Mouse (Mus musculus): ENCODE results near the gene Aldh1a1.
"Not testable (repeated sequence)": the region's sequence is repeated elsewhere in the genome, so short reads cannot be mapped to it uniquely, and the experiment has no call there.

Aldh1a1 gene

DNA sequence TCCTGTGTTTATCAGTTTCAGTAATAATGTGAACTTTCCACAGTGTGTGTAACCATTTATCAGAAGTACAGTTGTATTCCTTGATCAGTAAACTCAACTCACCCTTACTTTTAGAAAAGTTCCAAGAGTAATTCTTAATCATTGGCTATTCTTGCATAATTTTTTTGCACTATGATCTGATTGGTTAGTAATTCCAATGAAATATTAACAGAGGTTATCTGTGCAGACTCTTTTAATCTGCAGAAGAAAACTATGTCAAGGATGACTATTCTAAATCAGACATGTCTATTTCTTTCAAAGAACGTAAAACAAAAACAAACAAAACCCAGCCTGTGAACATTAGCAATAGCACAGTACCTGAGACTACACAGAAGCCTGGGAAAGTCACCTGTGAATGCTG is 62.9 kb downstream of the Aldh1a1 start:
- DNase-seq (ENCODE audit: low read depth, low spot score): no peak

DNA sequence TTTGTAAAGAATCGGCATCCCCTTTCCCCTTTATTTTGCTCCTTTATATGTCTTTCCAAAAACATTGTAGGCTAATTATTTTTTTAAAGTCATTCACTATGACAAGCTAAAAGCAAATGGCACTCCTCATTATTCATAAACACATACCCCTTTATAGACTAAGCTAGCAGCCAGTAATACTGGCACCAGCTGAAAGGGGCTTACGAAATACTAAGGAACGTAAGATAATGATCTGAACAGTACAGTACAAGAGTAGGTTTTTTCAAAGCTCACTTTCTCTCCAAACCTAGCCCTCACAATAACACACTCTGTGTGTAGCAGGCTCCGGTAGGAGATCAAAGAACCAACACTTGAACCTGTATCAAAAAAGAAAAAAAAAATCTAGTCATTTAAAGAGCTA is 64.7 kb downstream of the Aldh1a1 start:
- DNase-seq (ENCODE audit: low read depth, low spot score): no peak

DNA sequence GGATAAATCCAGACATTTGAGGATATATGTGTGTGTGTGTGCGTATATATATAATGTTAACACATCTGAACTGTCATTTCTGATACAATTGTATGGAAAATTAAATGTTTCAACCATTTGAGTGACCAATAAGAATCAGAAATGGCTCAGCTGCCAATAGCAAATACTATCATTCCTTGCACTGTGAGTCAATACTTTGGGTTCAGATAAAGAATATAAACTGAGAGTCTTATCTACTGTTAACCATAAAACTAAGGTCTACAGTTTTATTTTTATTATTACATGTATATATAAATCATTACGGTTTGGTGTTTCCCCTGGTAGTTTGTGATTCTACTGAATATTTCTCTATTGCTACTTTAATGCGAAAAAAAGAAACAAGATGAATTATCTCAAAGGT is 65.6 kb downstream of the Aldh1a1 start:
- DNase-seq (ENCODE audit: low read depth, low spot score): no peak

DNA sequence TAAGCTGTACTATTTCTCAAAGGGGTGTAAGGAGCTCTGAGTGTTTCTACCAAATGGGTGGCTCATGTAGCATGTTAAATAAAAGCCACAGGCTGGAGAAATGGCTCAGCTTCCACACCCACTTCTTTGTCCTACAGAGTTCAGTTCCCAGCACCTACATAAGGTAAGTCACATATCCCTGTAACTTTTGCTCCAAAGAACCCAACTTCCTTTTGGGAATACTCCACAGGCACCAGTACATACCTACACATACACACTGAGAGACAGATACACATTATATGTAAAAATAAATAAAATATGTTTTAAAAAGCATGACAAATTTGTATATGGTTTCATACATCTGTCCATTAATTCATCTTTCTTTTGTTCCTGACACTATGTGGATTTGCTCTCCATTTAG is 66.0 kb downstream of the Aldh1a1 start:
- DNase-seq (ENCODE audit: low read depth, low spot score): no peak

DNA sequence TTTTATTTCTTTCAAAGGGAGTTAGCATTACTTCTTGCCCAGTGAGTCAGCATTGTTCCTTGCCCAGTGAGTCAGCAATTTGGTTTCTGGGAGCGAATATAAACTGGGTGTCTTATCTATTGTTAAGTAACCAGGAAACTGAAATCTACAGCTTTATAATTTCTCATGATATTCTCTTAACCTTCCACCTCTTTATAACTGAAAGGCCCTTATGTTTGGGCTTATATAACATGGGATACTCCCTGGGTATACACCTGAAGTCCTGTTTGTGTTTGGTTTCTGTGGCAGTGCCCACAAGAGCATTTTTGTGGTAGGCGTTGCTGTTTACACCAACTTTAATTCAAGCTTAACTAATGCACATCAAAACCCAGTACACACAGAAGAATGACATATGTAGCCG is 66.4 kb downstream of the Aldh1a1 start:
- DNase-seq (ENCODE audit: low read depth, low spot score): peak; percentile 20

DNA sequence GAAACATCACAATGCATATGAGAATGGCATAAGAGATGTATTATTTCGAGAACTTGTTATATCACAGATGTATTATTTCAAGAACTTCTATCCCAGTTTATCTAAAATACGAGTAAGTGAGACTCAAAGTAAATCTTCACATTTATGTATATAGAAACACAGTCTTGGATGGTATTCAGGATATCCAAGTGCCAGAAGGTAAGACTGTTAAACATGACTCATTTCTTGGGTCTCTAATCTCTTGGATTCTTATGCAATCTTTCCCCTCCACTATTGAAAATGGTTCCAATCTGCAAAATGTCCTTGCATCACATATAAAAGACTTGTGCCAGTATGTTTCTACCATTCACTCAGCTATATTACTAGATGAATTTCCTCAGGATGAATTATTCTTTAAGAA is 67.4 kb downstream of the Aldh1a1 start:
- no peak for DNase-seq (ENCODE audit: low read depth, low spot score)

DNA sequence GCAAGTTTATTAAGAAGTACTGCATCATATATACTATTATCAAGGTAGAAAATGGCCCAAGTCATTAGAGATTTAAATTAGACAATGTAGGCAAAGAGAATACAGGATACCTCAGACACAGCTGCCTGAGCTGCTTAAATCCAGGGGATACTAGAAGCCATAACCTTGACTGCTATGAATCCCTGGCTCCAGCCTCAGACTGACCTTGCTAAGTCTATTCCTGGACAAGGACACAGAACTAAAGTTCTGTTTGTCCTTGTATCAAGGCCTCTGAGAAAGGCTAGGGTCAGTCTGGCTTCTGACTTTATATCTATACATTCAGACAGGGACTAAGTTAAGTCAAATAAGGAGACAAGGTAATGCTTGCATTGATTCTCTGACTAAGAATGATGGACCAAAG is 69.9 kb downstream of the Aldh1a1 start:
- no peak for DNase-seq (ENCODE audit: low read depth, low spot score)

DNA sequence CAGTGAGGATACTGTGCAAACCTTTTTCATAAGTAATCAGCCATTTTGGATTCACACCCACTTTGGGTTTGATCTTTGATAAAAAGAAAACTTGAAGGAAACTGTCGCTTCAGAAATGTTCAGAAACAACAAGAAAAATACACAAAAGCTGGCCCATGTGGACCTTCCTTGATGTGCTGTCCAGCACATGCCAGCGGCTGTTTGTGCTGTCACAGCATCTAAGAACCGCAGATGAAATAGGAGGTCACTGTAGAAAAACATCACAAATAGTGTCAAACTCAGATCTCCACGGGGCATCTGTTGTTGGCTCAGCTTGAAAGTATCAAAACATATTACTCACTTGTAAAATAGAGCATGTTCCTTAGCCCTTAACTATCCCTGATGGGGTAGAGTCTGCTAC is 73.8 kb downstream of the Aldh1a1 start:
- DNase-seq (ENCODE audit: low read depth, low spot score): no peak

DNA sequence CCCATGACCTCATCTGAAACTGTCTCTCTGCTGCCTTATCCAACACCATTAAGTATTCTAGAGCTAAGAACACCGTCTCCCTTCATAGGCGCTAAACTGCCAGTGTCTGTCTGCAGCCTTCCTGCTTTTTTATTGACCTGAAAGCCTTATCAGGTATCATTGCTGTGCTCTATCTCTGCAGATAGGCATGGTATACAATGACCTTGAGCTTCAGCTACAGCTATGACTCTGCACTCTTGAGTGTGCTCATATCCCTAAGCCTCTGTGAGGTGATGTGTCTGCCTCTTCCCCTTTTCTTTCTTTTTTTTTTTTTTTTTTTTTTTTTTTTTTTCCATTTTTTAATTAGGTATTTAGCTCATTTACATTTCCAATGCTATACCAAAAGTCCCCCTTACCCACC is 74.5 kb downstream of the Aldh1a1 start:
- DNase-seq (ENCODE audit: low read depth, low spot score): no peak

DNA sequence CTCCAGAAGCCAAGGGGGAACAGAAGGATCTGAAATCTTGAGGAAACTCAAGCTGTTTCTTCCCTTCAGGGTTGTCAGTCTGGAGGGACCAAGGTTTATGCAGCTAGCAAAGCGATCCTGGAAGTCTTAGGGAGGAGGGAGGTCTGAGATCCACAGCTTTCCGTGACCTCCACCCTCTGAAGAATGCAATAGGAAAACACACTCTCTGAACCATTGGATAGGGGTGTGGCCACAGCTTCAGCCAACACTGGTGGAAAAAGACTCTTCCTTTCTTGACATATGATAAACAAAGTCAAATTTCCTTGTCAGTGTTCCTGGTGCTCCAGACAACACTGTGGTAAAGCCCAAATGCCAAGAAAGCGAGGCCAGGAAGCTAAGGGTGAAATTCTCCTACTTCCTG is 84.5 kb downstream of the Aldh1a1 start:
- no peak for DNase-seq (ENCODE audit: low read depth, low spot score)

DNA sequence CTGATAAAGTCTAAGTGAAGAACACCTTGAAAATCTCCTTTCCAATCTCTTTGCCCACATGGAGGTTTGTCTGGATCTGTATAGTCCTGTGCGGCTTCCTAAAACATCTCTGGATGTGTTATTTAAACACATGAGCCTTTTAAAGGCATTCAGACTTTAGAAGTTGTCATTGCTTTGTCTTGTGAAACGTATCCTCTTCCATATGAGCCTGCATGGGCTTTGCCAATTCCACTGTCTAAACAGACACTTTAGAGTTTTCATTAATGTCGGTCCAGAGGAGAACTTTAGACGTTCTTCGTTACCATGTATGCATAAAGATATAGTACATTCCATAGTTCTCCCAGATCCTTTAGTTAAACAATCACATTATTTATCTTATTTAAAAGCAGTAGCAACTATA is 84.9 kb downstream of the Aldh1a1 start:
- DNase-seq (ENCODE audit: low read depth, low spot score): no peak

DNA sequence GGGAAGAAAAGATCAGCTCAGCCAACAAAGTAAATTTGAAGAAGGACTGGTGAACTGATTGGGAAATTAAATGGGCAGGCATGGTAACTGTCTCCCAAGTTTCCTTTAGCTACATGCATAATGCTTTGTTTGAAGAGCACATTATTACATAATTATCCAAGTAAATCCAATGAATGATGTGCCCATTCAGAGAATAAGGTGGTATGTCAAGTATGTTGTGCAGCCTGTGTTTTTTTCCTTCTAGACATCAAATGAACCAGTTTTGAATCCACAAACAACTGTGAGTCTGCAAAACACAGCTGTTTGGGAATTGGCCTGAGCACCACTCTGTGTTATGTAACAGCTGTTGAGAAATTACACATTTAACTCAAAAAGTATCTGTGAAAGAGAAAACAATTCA is 107.4 kb downstream of the Aldh1a1 start:
- no peak for DNase-seq (ENCODE audit: low read depth, low spot score)

DNA sequence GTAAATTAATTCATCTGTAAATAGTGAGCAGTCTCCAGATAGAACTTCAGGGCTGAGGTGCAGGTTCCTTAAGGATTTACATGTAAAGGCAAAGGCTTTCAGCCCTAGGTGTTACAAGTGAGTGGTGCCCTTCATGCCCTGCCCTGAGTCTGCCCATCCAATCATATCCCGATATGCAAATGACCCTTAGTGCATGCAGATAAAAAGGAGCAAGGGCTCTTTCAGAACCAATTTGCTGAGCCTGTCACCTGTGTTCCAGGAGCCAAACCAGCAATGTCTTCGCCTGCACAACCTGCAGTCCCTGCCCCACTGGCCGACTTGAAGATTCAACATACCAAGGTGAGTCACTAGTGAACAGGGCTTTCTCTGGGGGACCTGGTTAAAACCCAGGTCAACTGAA is 109.2 kb downstream of the Aldh1a1 start:
- no peak for DNase-seq (ENCODE audit: low read depth, low spot score)

DNA sequence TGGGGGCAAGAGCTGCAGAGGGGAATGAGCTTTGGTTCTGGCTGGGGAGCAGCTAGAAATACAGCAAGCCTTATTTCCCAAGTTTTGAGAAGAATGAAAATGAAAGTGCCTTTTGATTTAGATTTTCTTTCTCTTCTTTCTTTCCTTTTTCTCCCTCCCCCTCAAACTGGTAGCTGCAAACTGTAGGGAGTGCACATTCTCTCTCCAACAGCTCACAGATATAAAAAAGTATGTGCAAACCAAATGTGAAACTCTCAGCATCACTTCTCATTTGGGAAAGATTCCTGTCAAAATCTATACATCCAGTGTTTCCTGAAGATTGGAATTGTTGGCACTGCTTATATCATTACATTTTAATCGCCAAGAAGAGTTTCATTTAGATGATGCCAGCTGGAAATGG is 110.7 kb downstream of the Aldh1a1 start:
- no peak for DNase-seq (ENCODE audit: low read depth, low spot score)

DNA sequence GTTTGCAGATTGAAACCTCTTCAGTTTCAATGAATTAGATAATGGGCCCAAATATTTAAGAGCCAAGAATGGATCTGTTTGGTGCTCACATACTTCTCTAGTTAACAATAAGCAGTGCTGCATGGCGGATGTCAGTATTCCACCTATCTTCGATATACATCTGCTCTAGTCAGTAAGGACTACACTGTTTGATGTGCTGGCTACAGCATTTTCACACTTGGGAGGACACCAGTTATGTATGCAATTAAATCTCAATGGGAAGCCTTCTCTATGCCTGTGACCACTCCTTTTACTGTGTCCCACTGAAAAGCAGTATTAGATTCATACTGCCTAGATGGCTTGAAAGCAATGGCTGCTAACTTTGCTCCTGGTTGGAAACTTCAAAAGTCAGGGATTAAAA is 111.4 kb downstream of the Aldh1a1 start:
- DNase-seq (ENCODE audit: low read depth, low spot score): no peak

DNA sequence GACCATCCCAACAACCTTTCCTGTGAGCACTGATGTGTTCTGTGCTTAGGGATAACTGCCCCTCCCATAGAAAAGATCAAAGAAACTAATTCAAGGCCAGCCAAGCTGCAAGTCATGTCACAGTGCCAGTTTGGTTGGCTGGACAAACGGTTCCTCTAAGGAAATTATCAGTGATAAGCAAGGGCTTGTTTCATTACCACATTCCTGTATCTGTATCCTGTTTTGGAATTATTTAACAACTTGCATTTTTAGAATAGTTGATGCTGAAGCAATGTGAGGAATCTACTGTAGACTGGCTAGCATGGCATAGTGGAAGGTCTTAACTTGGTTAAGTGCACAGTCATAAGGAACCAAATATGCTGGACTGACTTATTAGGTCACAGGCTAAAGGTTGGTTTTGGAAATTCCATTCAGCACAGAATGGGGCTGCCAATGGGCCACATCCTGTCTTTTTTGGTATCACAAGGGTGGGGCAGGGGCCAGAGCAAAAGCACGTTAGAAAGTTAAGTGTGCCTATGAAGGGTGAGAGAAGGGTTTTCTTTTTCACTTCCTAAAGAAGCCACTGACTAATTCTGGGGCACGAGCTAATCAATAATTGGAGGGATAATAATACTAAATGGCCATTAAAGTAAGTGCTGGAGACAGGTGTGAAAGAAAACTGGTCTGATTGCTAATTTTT is 121.9 kb downstream of the Aldh1a1 start:
- no peak for DNase-seq (ENCODE audit: low read depth, low spot score)

DNA sequence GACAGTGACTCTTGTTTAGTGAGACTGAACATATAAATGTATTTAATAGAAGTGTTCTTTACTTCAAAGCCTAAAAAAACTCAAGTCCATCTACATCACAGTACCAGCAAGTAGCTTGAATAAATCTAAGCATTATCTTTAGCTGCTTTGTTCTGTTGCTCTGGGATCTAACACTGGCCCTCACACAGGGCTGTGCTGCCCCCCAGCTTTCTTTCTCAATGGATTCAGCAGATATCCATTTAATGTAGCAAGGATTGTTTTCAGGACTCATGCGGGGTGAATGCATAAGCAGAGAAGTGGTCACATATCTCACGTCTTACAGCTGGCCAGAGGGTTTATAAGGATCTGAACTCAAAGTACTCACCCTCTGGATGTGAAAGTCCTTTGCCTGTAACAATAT is 129.9 kb downstream of the Aldh1a1 start:
- DNase-seq (ENCODE audit: low read depth, low spot score): no peak

DNA sequence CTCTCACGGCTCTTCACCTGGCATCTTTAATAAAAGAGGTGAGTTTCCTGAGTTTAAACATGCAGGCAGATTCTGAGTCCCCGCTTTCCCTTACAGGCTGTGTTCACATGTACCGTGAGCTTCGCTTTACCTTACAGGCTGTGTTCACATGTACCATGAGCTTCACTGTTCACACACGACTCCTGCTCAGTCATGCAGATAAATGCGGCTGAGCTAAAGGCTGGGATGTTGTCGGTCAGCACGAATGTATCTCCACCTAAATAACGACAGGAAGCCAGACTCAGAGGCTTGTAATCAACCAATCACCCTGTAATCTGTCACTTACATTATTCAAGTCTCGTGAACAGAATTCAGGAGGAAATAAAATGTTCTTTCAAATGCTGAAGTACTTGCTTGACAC is 130.9 kb downstream of the Aldh1a1 start:
- DNase-seq (ENCODE audit: low read depth, low spot score): no peak

DNA sequence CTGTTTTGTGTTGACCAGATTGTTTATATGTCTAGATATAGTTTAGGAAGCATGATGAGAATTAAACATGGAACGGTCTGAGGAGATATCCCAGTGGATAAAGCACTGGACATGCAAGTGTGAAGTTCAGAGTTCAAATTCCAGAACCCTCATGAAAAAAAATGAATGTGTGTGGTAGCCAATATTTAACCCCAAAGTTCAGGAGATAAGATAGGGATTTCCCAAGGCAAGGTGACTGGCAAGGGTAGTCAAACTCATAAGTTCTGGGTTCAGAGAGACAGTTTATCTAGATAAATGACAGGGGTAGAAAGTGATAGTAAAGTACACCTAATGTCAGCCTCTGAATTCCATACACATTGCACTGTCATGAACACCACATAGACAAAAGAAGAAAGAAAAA is 138.5 kb downstream of the Aldh1a1 start:
- DNase-seq (ENCODE audit: low read depth, low spot score): no peak

DNA sequence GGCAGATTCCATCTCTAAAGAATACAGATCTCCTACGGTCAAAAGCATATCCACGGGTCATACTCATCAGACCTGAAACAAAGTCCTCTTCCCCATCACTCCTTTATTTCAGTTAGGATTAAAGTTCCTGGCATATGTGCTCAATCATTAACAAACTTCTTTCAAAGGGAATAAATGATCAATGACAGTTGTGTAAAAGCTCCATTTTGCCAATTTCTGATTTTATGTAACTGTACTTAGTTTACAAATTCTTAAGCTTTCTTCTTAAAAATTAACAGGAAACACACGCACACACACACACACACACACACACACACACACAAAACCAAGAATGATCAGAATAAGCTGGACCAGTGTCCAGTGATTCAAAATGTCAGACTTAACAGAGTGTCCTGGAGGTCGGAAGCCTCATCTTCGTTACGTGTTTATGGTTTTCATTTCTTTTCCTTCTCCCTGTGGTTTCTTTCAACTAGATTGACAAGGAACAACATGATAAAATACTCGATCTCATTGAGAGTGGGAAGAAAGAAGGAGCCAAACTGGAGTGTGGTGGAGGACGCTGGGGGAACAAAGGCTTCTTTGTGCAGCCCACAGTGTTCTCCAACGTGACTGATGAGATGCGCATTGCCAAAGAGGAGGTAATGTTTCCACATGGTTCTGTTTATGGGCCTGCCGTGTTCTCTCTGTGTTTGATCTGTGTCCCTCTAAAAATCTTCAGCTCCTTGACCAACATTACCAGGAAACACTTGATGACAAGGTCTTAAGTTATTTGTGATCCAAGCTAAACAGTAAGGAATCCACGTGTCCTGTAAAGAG is 141.6 kb downstream of the Aldh1a1 start:
- DNase-seq (ENCODE audit: low read depth, low spot score): no peak

DNA sequence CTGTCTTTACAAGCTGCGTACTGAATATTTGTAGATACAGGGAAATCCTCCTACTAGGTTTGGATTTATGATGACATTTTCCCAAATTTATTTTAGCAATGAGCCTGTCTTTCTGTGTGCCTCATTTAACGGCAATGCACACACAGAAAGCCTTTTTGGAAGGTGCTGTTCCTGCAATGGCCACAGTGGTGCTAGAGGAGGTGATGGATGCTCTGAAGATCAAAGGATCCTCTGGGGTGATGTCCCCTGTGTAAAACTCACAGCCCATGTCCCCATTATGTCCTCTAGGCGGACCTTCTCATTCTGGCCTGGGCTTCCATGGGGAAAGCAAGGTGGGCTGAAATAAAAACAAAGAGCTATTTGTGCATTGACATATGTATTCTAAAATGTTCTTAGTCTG is 151.8 kb downstream of the Aldh1a1 start:
- no peak for DNase-seq (ENCODE audit: low read depth, low spot score)

DNA sequence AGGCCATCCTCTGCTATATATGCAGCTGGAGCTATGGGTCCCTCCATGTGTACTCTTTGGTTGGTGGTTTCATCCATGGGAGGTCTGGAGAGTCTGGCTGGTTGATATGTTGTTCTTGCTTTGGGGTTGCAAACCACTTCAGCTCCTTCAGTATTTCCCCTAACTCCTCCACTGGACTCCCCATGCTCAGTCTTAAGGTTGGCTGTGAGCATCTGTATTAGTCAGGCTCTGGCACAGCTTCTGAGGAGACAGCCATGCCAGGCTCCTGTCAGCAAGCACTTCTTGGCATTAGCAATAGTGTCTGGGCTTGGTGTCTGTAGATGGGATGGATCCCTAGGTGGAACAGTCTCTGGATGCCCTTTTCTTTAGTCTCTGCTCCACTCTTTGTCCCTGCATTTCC is 155.0 kb downstream of the Aldh1a1 start:
- not testable (repeated sequence) for DNase-seq (ENCODE audit: low read depth, low spot score)

DNA sequence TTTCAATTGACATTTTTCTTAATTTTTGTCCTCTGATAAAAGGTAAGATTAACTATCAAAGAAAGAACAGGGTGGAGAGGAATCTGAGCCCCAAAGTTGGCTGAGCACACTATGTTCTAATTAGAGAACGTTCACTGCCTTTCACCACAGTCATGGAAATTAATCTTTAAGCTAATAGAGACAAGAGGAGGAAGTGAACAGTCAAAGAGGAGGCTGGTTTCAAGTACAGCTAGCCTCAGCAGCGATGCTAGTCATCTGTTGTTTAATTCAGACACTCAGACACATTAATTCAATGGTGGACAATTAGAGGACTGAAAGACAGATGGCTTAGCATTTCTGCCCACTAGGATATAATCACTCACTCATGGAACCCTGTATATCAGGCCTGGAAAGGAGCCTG is 157.5 kb downstream of the Aldh1a1 start:
- no peak for DNase-seq (ENCODE audit: low read depth, low spot score)

All from c-Kit-negative CD71-positive TER-119-positive erythroid progenitor cells, embryonic 14.5 days (primary cell).